Mouse (Mus musculus): ENCODE measurements at regions not wholly inside any gene's neighbourhood (a gene's known extent, or its start where the extent isn't known, plus 50 kb on each side); places are given as distances from the start of the nearest gene placed in this dataset.

DNA sequence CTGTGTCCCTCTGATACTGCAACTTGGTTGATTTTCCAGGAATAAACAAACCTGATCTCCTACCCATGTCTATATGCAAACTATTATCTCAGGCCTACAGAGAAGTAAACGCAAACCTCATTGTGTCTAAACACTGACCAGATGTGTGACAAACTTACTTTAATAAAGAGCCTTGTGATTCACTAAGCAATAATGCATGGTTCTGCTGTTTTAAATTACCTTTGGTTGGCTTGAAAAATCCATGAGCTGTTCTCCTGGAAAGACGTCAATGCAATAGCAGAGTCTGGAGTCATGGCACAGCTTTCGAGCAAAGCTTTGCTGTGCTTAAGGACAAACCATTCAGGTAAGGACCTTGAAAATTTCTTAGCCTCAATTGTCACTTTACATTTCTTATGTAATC lies 95.4 kb upstream of the Dusp10 start:
- Histone ChIP-seq H3K27ac (ENCODE audit: control insufficient read depth, insufficient read depth, low read depth, low read length, poor library complexity) (no peak overlapping the region), H3K4me1 (ENCODE audit: control insufficient read depth, insufficient read depth, low read length) (no peaks in the 10 kb centered on the region), H3K4me3 (replicated peaks; ENCODE audit: control insufficient read depth, low read depth, low read length) (no peak overlapping the region)
- no peak for TF ChIP-seq CTCF (IDR thresholded peaks at IDR 0.05; ENCODE audit: control insufficient read depth, insufficient read depth, low read length)
- TF ChIP-seq POLR2A (IDR thresholded peaks at IDR 0.05; ENCODE audit: borderline replicate concordance, control insufficient read depth, low read depth, low read length): no peak
- 88% methylated on average over 3 of the region's 3 CpGs for WGBS

DNA sequence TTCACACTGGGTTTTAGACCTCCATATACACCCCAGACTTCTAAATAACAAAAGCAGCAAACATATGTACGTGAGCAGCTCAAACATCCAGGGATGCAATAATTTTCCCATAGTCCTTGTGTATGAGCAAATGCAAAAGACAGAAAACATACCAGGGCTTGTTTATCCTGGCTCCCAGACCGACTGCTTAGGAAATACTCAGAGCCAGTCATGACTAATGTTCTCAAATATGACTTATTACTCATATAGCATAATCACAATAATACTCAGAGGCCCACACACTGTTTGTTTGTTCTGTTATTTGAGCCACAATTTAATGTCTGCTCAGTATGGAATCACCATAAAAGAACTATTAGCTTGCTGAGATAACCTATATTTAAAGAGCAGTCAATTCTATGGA lies 91.8 kb upstream of the Dusp10 start:
- Histone ChIP-seq H3K4me1 (ENCODE audit: control insufficient read depth, insufficient read depth, low read length) (no peaks in the 10 kb centered on the region), H3K27ac (ENCODE audit: control insufficient read depth, insufficient read depth, low read depth, low read length, poor library complexity) (no peak overlapping the region), H3K4me3 (replicated peaks; ENCODE audit: control insufficient read depth, low read depth, low read length) (no peak overlapping the region)
- TF ChIP-seq CTCF (IDR thresholded peaks at IDR 0.05; ENCODE audit: control insufficient read depth, insufficient read depth, low read length) (no peak), POLR2A (IDR thresholded peaks at IDR 0.05; ENCODE audit: borderline replicate concordance, control insufficient read depth, low read depth, low read length) (no peak)
- 63% methylated on average over 2 of the region's 2 CpGs for WGBS

DNA sequence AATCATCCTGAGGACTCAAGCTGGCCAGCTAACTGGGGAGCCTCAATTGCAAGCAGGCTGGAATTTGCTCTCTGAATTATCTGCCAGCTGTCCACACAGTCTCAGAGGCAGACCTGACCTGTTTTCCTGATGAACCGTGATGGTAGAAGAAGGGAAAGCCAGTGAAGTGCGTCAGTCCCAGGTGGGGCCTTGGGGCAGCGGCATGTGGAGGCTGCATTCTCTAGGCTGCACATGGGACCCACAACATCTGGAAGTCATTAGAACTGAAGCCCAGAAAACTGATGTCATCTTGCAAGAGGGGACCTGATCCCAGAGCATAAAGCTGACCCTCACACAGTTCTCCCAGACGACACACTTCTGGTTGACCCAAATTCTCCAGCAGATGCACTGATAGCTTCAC lies 84.6 kb upstream of the Dusp10 start:
- Histone ChIP-seq H3K4me1 (ENCODE audit: control insufficient read depth, insufficient read depth, low read length) (peaks cover 7% of the 10 kb centered on the region), H3K27ac (ENCODE audit: control insufficient read depth, insufficient read depth, low read depth, low read length, poor library complexity) (no peak overlapping the region), H3K4me3 (replicated peaks; ENCODE audit: control insufficient read depth, low read depth, low read length) (no peak overlapping the region)
- TF ChIP-seq CTCF (IDR thresholded peaks at IDR 0.05; ENCODE audit: control insufficient read depth, insufficient read depth, low read length) (no peak), POLR2A (IDR thresholded peaks at IDR 0.05; ENCODE audit: borderline replicate concordance, control insufficient read depth, low read depth, low read length) (no peak)
- 73% methylated on average over 4 of the region's 4 CpGs for WGBS

DNA sequence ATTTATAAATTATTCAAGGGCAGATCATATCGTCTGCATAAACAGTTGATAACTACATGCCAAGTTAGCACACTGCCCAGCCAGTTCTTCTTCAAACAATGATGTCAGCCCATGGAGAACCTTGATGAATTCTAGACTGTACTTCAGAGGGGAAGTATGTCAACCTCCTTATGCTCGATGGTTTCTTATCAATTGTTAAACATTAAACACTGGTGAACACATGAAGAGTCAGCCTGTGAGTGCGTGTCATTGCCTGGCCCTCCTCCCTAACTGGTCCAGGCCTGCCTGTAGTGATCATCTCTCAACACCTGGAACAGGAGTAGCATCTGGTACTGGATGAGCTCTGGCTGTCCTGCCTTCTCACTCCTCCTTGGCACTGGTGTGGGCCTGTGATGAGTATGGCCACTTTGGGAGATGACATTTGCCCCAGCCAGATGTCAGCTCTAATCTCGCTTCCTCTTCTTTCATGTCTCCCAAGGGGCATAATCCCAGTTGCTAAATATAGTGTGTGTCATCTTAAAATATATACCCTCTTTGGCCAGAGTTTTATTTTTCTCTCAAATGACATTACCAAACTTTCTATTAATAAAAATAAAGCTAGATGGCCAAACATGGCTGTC lies 82.6 kb upstream of the Dusp10 start:
- Histone ChIP-seq H3K4me1 (ENCODE audit: control insufficient read depth, insufficient read depth, low read length) (peaks cover 7% of the 10 kb centered on the region), H3K27ac (ENCODE audit: control insufficient read depth, insufficient read depth, low read depth, low read length, poor library complexity) (0 out of 2 replicates have a peak overlapping the region, but pooled peaks have one; percentile 1), H3K4me3 (replicated peaks; ENCODE audit: control insufficient read depth, low read depth, low read length) (no peak overlapping the region)
- TF ChIP-seq CTCF (IDR thresholded peaks at IDR 0.05; ENCODE audit: control insufficient read depth, insufficient read depth, low read length) (no peak), POLR2A (IDR thresholded peaks at IDR 0.05; ENCODE audit: borderline replicate concordance, control insufficient read depth, low read depth, low read length) (no peak)
- 66% methylated on average over 4 of the region's 4 CpGs for WGBS

DNA sequence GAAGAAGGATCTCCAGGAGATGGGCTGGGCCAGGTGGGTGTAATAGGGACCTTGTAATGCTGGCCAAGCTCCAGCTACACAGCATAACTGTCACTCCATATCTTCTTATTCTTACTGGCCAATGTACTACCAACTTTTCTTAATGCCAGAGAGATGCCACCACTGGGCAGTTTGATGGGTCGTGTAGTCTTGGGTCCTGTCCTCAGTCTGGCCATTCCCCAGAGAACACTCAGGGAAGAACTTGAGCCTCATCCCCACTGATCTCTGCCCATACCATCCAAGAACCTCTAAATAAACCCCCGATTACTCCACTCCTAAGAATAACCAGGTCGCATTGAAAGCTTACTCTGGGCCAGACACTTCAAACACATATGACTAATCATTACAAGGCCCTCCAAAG lies 82.0 kb upstream of the Dusp10 start:
- Histone ChIP-seq H3K4me3 (replicated peaks; ENCODE audit: control insufficient read depth, low read depth, low read length) (no peak overlapping the region), H3K4me1 (ENCODE audit: control insufficient read depth, insufficient read depth, low read length) (peaks cover 7% of the 10 kb centered on the region), H3K27ac (ENCODE audit: control insufficient read depth, insufficient read depth, low read depth, low read length, poor library complexity) (no peak overlapping the region)
- 62% methylated on average over 3 of the region's 3 CpGs for WGBS
- no peak for TF ChIP-seq CTCF (IDR thresholded peaks at IDR 0.05; ENCODE audit: control insufficient read depth, insufficient read depth, low read length)
- no peak for TF ChIP-seq POLR2A (IDR thresholded peaks at IDR 0.05; ENCODE audit: borderline replicate concordance, control insufficient read depth, low read depth, low read length)

DNA sequence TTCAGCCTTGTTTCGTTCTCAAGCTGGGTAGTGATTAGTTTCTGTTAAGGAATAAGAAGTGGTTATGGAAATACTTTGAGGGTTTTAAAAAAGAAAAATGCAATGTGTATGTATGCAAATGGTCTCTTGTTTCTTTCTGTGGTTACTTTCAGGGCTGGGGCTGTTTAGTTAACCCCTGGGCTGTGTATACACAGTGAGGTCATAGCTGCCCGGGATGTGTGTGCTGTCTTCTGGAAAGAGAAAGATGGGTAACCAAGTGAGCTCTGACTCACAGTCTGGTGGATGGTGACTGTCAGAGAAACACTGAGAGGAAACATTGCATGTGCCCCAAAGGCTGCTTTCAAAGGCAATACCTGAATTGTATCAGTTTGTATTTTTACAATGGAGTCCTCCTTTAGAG lies 79.3 kb upstream of the Dusp10 start:
- no peak overlapping the region for H3K4me3 ChIP-seq (replicated peaks; ENCODE audit: control insufficient read depth, low read depth, low read length)
- peaks cover 7% of the 10 kb centered on the region for H3K4me1 ChIP-seq (ENCODE audit: control insufficient read depth, insufficient read depth, low read length)
- no peak overlapping the region for H3K27ac ChIP-seq (ENCODE audit: control insufficient read depth, insufficient read depth, low read depth, low read length, poor library complexity)
- 71% methylated on average over 2 of the region's 2 CpGs for WGBS
- TF ChIP-seq POLR2A (IDR thresholded peaks at IDR 0.05; ENCODE audit: borderline replicate concordance, control insufficient read depth, low read depth, low read length): no peak
- TF ChIP-seq CTCF (IDR thresholded peaks at IDR 0.05; ENCODE audit: control insufficient read depth, insufficient read depth, low read length): no peak

DNA sequence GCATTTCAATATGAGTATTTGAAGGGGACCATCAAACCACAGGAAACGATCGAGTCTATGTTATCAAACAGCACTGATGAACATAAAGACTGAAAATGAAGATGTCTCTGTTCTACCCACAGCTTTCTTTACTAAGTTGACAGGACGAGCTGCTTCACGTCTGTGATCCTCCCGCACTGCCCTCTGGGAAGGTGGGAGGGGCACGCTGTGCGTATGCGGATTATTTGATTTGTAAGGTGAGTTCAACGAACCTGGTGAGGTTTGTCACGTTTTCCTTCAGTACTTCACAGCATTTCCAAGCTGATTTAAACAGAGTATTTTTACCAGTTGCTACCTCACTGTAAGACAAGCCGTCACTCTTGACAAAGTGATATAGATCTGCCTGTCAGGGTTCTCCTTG lies 75.9 kb upstream of the Dusp10 start:
- H3K27ac ChIP-seq (ENCODE audit: control insufficient read depth, insufficient read depth, low read depth, low read length, poor library complexity): no peak overlapping the region
- WGBS: 79% methylated on average over 11 of the region's 11 CpGs
- TF ChIP-seq CTCF (IDR thresholded peaks at IDR 0.05; ENCODE audit: control insufficient read depth, insufficient read depth, low read length): no peak
- TF ChIP-seq POLR2A (IDR thresholded peaks at IDR 0.05; ENCODE audit: borderline replicate concordance, control insufficient read depth, low read depth, low read length): no peak
- H3K4me1 ChIP-seq (ENCODE audit: control insufficient read depth, insufficient read depth, low read length): peaks cover 1% of the 10 kb centered on the region; the same call in 1 of the 2 replicates
- no peak overlapping the region for H3K4me3 ChIP-seq (replicated peaks; ENCODE audit: control insufficient read depth, low read depth, low read length)

DNA sequence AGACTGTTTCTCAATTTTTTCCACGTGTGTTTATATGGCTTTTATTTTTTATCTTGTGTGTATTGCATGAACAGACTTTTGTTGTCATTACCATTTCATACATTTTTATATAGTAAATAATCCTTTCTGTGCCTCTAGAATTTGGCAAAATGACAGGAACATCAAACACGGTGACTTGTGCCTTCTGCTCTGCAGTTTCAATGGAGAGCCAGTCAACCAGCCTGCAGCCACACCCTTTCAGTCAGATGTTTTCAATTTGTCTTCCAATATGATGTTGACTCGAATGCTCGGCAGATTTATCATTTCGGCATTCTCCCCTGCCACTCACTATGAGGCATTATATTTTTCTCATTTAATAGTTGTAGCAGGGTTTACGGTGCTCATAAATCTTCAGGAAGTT lies 74.7 kb upstream of the Dusp10 start:
- no peak overlapping the region for H3K4me3 ChIP-seq (replicated peaks; ENCODE audit: control insufficient read depth, low read depth, low read length)
- no peaks in the 10 kb centered on the region for H3K4me1 ChIP-seq (ENCODE audit: control insufficient read depth, insufficient read depth, low read length)
- 77% methylated on average over 6 of the region's 6 CpGs for WGBS
- no peak overlapping the region for H3K27ac ChIP-seq (ENCODE audit: control insufficient read depth, insufficient read depth, low read depth, low read length, poor library complexity)
- no peak for TF ChIP-seq POLR2A (IDR thresholded peaks at IDR 0.05; ENCODE audit: borderline replicate concordance, control insufficient read depth, low read depth, low read length)
- no peak for TF ChIP-seq CTCF (IDR thresholded peaks at IDR 0.05; ENCODE audit: control insufficient read depth, insufficient read depth, low read length)

DNA sequence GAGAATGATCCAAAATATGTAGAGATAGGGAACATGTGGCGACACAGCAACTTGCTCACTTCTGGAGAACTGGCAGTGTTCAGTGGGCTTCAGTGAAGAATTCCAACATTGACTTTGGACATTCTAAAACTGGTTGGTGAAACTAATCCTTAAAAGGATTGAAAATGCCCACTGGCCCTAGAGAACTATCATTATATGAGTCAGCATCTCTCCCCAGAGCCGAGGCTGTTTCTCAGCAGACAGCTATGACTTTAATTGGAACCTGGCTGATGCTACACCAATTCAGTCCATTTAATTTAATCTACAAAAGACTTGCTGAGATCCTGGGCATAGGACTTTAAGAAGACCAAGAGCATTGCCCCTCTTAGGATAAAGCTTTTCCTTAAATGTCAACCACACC lies 72.4 kb upstream of the Dusp10 start:
- no peak overlapping the region for H3K4me3 ChIP-seq (replicated peaks; ENCODE audit: control insufficient read depth, low read depth, low read length)
- no peaks in the 10 kb centered on the region for H3K4me1 ChIP-seq (ENCODE audit: control insufficient read depth, insufficient read depth, low read length)
- WGBS: 71% methylated on average over 2 of the region's 2 CpGs
- H3K27ac ChIP-seq (ENCODE audit: control insufficient read depth, insufficient read depth, low read depth, low read length, poor library complexity): no peak overlapping the region
- TF ChIP-seq POLR2A (IDR thresholded peaks at IDR 0.05; ENCODE audit: borderline replicate concordance, control insufficient read depth, low read depth, low read length) (no peak), CTCF (IDR thresholded peaks at IDR 0.05; ENCODE audit: control insufficient read depth, insufficient read depth, low read length) (no peak)
